Mouse (Mus musculus) neural tube, embryonic 12.5 days (tissue): ENCODE results near the gene Tbc1d17. TPM values are rescaled to one million over a fixed set of nuclear protein-coding genes. Genes with fewer than 3 reads are reported as not detected.

Source experiments
- ATAC-seq: fragments of 200-750 bp; cut with Nextera tagmentation; 2 replicates; pipeline ENCODE4 v1.8.0; 2017; ENCODE audit warnings: low read depth, mild to moderate bottlenecking, moderate TSS enrichment, moderate library complexity; ENCODE audit not compliant: low FRiP score
- H3K27ac ChIP-seq: fragments of 300-500 bp; sonication (generic); 2 replicates; pipeline ENCODE4 v1.5.1; 2016
- H3K27me3 ChIP-seq: fragments of 300-500 bp; sonication (generic); replicated peaks from 2 replicates; pipeline ENCODE4 v1.6.1; 2016; ENCODE audit warnings: mild to moderate bottlenecking
- H3K36me3 ChIP-seq: fragments of 300-500 bp; sonication (generic); 2 replicates; pipeline ENCODE4 v1.6.1; 2016; ENCODE audit warnings: mild to moderate bottlenecking
- H3K4me1 ChIP-seq: fragments of 300-500 bp; sonication (generic); 2 replicates; pipeline ENCODE4 v1.6.1; 2016
- H3K4me2 ChIP-seq: fragments of 300-500 bp; sonication (generic); replicated peaks from 2 replicates; pipeline ENCODE4 v1.6.1; 2016; ENCODE audit warnings: mild to moderate bottlenecking
- H3K4me3 ChIP-seq: fragments of 300-500 bp; sonication (generic); 2 replicates; pipeline ENCODE4 v1.5.1; 2016
- H3K9ac ChIP-seq: fragments of 300-500 bp; sonication (generic); 2 replicates; pipeline ENCODE4 v1.6.1; 2016; ENCODE audit warnings: mild to moderate bottlenecking
- H3K9me3 ChIP-seq: fragments of 300-500 bp; sonication (generic); 2 replicates; pipeline ENCODE4 v1.6.1; 2016; ENCODE audit warnings: mild to moderate bottlenecking
- WGBS: fragments of 180-500 bp; shearing (Covaris S2); methylation state at CpG from one replicate; pipeline ENCODE4 v1.1.7; 2016; 5-methylcytosine and 5-hydroxymethylcytosine counted together
- microRNA counts: library from miRNA; unstranded; fragments of <30 nt; microRNA quantifications from one replicate; lab custom pipeline; 2017
- microRNA-seq: library from miRNA; unstranded; fragments of <30 nt; microRNA quantifications from one replicate; pipeline ENCODE4, GENCODE M21; 2017
- polyA plus RNA-seq: library from polyadenylated mRNA; unstranded; fragments of >200 nt; fragmentation: Nextera tagmentation; extraction: Ambion mirVana; gene quantifications from 2 replicates; pipeline ENCODE4 v1.2.1, GENCODE M21; 2016

Tbc1d17 gene
- polyA plus RNA-seq, 1 experiment from 2014 or later, result 95.4 TPM

GRCm38 (mm10) chr7:44792781-44793180, 56.1 kb downstream of the Tbc1d17 start:
- Histone ChIP-seq H3K27ac (no peak overlapping the region), H3K9ac (no peak overlapping the region), H3K36me3 (no peaks in the 10 kb centered on the region), H3K4me1 (no peaks in the 10 kb centered on the region), H3K9me3 (no peaks in the 10 kb centered on the region), H3K27me3 (no peaks in the 10 kb centered on the region), H3K4me3 (no peak overlapping the region), H3K4me2 (no peak overlapping the region)
- no peak for ATAC-seq
- WGBS, result 81% methylated on average over 6 of the region's 6 CpGs

DNA sequence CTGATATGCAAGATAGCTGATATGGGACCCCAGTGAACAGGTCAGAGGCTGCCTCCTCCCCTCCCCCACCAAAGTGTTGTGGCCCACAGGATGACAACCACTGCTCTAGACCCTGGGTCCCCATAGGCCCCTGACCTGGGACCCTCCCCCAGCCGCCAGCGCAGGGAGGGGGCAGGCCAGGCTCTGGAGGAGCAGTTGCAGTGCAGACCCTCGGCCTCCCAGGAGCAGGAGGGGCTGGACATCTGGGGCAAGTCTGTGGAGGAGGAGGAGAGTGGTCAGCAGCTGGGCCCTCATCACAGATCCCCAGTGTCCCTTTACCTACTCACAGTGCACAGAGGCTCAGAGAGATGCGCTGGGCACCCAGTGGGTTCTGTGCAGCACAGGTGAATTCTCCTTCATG, 58.8 kb downstream of the Tbc1d17 start:
- WGBS, result 56% methylated on average over 4 of the region's 4 CpGs
- Histone ChIP-seq H3K36me3 (no peaks in the 10 kb centered on the region), H3K27me3 (no peaks in the 10 kb centered on the region), H3K4me3 (no peak overlapping the region), H3K4me1 (no peaks in the 10 kb centered on the region), H3K9me3 (no peaks in the 10 kb centered on the region), H3K9ac (no peak overlapping the region), H3K27ac (no peak overlapping the region), H3K4me2 (no peak overlapping the region)
- ATAC-seq, result no peak

- Histone ChIP-seq H3K9me3 (no peaks in the 10 kb centered on the region), H3K4me2 (no peak overlapping the region), H3K9ac (no peak overlapping the region), H3K36me3 (no peaks in the 10 kb centered on the region), H3K4me3 (no peak overlapping the region), H3K27ac (no peak overlapping the region), H3K27me3 (no peaks in the 10 kb centered on the region), H3K4me1 (no peaks in the 10 kb centered on the region)
- 74% methylated on average over 3 of the region's 3 CpGs for WGBS
- ATAC-seq, result no peak
Measured at GRCm38 (mm10) chr7:44789531-44789930, 59.3 kb downstream of the Tbc1d17 start.

MicroRNAs within 50 kb of the gene (microRNA counts, 519-probe panel; counts per million panel counts)
- 342 counts per million, percentile 67 among the panel's probes with 10 or more counts for microRNA mmu-miR-707 (lab: Ali Mortazavi, UCI)

Small RNAs within 50 kb of the gene (microRNA-seq; reads per million reads assigned to microRNA genes)
- gene Mir707, result not detected

Other genes with a start within 250 kb of the Tbc1d17 start
- gene Myh14, start 178.2 kb downstream of the Tbc1d17 start, polyA plus RNA-seq, result 2.5 and 3.4 TPM in 2 replicates
- gene Izumo2, start 140.3 kb downstream of the Tbc1d17 start, polyA plus RNA-seq, result not detected in 2 replicates
- 35.2 and 37.8 TPM in 2 replicates for gene Vrk3, start 100.7 kb downstream of the Tbc1d17 start, polyA plus RNA-seq
- gene Zfp473, start 98.0 kb downstream of the Tbc1d17 start, polyA plus RNA-seq, result 1.5 and 2.0 TPM in 2 replicates
- gene Nup62, start 33.0 kb downstream of the Tbc1d17 start, polyA plus RNA-seq, result 71.3 and 74.7 TPM in 2 replicates
- 1.5 and 1.6 TPM in 2 replicates for gene Il4i1, start 32.7 kb downstream of the Tbc1d17 start, polyA plus RNA-seq
- 4.8 and 5.1 TPM in 2 replicates for gene Atf5, start 32.4 kb downstream of the Tbc1d17 start, polyA plus RNA-seq
- gene Akt1s1, start 88 bp downstream of the Tbc1d17 start, polyA plus RNA-seq, result 108 and 116 TPM in 2 replicates
- 32.3 and 39.3 TPM in 2 replicates for gene Pnkp, start 8.1 kb upstream of the Tbc1d17 start, polyA plus RNA-seq
- gene Ptov1, start 20.7 kb upstream of the Tbc1d17 start, polyA plus RNA-seq, result 630 and 637 TPM in 2 replicates
- gene Med25, start 43.6 kb upstream of the Tbc1d17 start, polyA plus RNA-seq, result 156 and 158 TPM in 2 replicates
- gene Fuz, start 47.0 kb upstream of the Tbc1d17 start, polyA plus RNA-seq, result 17.7 and 19.1 TPM in 2 replicates
- 97.9 and 100 TPM in 2 replicates for gene Ap2a1, start 80.4 kb upstream of the Tbc1d17 start, polyA plus RNA-seq
- gene Tsks, start 94.1 kb upstream of the Tbc1d17 start, polyA plus RNA-seq, result 0.14 TPM in 1 of 2 replicates, not detected in the other
- gene Cpt1c, start 125.8 kb upstream of the Tbc1d17 start, polyA plus RNA-seq, result 39.7 and 44.1 TPM in 2 replicates
- 595 and 646 TPM in 2 replicates for gene Prmt1, start 137.5 kb upstream of the Tbc1d17 start, polyA plus RNA-seq
- 71.0 and 73.4 TPM in 2 replicates for gene Irf3, start 148.6 kb upstream of the Tbc1d17 start, polyA plus RNA-seq
- gene Bcl2l12, start 149.6 kb upstream of the Tbc1d17 start, polyA plus RNA-seq, result 41.1 and 42.9 TPM in 2 replicates
- 47.2 and 47.3 TPM in 2 replicates for gene Scaf1, start 167.3 kb upstream of the Tbc1d17 start, polyA plus RNA-seq
- 16.8 and 18.4 TPM in 2 replicates for gene Rras, start 168.9 kb upstream of the Tbc1d17 start, polyA plus RNA-seq
- 11.8 and 14.0 TPM in 2 replicates for gene Prr12, start 203.8 kb upstream of the Tbc1d17 start, polyA plus RNA-seq
- 56.5 and 63.0 TPM in 2 replicates for gene Nosip, start 213.3 kb upstream of the Tbc1d17 start, polyA plus RNA-seq
- gene Prrg2, start 213.6 kb upstream of the Tbc1d17 start, polyA plus RNA-seq, result 15.2 and 17.9 TPM in 2 replicates
- gene Rcn3, start 243.1 kb upstream of the Tbc1d17 start, polyA plus RNA-seq, result 125 and 139 TPM in 2 replicates